Mouse (Mus musculus) hindbrain, embryonic 10.5 days (tissue): Measurements from ENCODE around the gene Prpf6. TPM values are rescaled to one million over a fixed set of nuclear protein-coding genes. Genes with fewer than 3 reads are reported as not detected.
A peak's percentile ranks its signal among the peaks of the same experiment; 100 is the strongest.

Experiments used
- DNase-seq: peaks from one replicate; pipeline ENCODE4 v3.0.0-alpha.2; 2017; ENCODE audit warnings: low spot score
- H3K27ac ChIP-seq: fragments of 300-500 bp; sonication (generic); 2 replicates; pipeline ENCODE4 v1.5.1; 2016; ENCODE audit warnings: mild to moderate bottlenecking, moderate library complexity
- H3K27me3 ChIP-seq: fragments of 300-500 bp; sonication (generic); 2 replicates; pipeline ENCODE4 v1.6.1; 2016; ENCODE audit warnings: mild to moderate bottlenecking; ENCODE audit not compliant: poor library complexity, insufficient read depth, severe bottlenecking
- H3K36me3 ChIP-seq: fragments of 300-500 bp; sonication (generic); 2 replicates; pipeline ENCODE4 v1.6.1; 2016; ENCODE audit warnings: mild to moderate bottlenecking, moderate library complexity
- H3K4me1 ChIP-seq: fragments of 300-500 bp; sonication (generic); replicated peaks from 2 replicates; pipeline ENCODE4 v1.6.1; 2016; ENCODE audit warnings: mild to moderate bottlenecking
- H3K4me3 ChIP-seq: fragments of 300-500 bp; sonication (generic); 2 replicates; pipeline ENCODE4 v1.5.1; 2016; ENCODE audit warnings: mild to moderate bottlenecking, moderate library complexity
- H3K9me3 ChIP-seq: fragments of 300-500 bp; sonication (generic); 2 replicates; pipeline ENCODE4 v1.6.1; 2016; ENCODE audit warnings: mild to moderate bottlenecking, moderate library complexity
- WGBS: fragments of 180-500 bp; shearing (Covaris S2); methylation state at CpG from one replicate; pipeline ENCODE4 v1.1.7; 2016; 5-methylcytosine and 5-hydroxymethylcytosine counted together
- polyA plus RNA-seq: library from polyadenylated mRNA; unstranded; fragments of >200 nt; fragmentation: Nextera tagmentation; extraction: Ambion mirVana; gene quantifications from 2 replicates; pipeline ENCODE4 v1.2.1, GENCODE M21; 2016

The Prpf6 gene
- polyA plus RNA-seq, 1 experiment from 2014 or later: 65.0 TPM

GRCm38 (mm10) chr2:181593042-181593421, 1.4 kb downstream of the Prpf6 start:
- H3K9me3 ChIP-seq: no peaks in the 10 kb centered on the region
- 11% methylated on average over 6 of the region's 6 CpGs for WGBS
- no peaks in the 10 kb centered on the region for H3K27me3 ChIP-seq
- peak overlapping the region; percentile 96 for H3K27ac ChIP-seq
- peaks cover 39% of the 10 kb centered on the region for H3K4me1 ChIP-seq
- no peak for DNase-seq
- peak overlapping the region; percentile 88 for H3K4me3 ChIP-seq
- peaks cover 44% of the 10 kb centered on the region for H3K36me3 ChIP-seq

DNA sequence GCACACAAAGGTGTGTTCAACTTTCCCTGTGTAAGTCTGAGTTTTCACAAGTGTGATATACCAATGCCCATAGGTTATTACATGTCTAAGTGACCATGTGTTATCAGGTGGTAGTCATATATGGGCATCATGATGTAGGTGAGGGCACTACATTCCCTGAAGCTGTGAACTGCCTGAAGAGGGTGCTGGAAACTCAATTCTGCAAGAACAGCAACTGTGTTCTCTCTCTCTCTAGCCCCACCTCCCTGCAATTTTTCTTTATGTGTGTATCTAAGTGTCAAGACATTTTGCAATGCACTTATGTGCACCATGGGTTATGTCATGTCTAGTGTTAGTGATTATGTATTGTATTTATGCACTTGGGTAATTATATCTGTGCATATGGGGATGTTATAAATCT, 2.3 kb downstream of the Prpf6 start:
- Histone ChIP-seq H3K4me1 (peaks cover 48% of the 10 kb centered on the region), H3K27me3 (no peaks in the 10 kb centered on the region), H3K9me3 (no peaks in the 10 kb centered on the region), H3K27ac (no peak overlapping the region), H3K36me3 (peaks cover 35% of the 10 kb centered on the region), H3K4me3 (no peak overlapping the region)
- no peak for DNase-seq

GRCm38 (mm10) chr2:181594946-181595696, 3.5 kb downstream of the Prpf6 start:
- peaks cover 57% of the 10 kb centered on the region for H3K4me1 ChIP-seq
- no peak for DNase-seq

DNA sequence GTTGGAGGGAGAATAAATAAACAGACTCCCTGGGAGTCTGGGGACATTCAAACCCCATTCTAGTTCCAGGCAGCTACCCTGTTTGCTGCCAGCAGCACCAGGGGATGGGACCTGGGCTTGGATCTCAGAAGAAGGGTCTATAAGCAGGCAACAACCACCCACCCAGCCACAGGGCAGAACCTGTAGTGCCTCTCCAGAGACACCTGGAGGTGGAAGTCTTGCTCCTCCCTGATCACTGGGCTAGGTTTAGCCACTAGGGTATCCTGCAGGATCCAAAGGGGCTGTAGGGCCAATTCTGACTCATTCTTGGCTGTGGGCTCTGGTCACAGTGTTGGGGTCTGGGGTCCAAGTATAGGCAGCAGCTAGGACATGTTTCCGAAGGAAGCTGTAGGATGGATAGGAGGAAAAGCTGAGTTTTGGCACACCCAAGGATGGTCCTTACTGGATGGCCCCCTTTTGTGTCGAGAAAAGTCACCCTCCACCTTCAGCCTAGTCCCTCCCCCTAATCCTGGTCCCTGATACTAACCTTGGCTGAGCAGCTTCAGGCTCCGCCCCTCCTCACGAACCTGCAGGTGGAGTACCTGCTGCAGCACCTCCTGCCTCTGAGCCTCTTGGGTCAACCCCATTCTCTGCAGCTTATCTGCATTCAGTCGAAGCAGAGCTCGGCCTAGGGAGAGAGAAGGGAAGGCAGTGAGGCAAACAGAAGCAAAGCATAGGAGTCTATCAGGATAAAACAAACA, 4.7 kb downstream of the Prpf6 start:
- H3K27ac ChIP-seq: no peak overlapping the region
- H3K4me3 ChIP-seq: no peak overlapping the region
- DNase-seq: no peak
- WGBS: 52% methylated on average over 6 of the region's 6 CpGs
- H3K36me3 ChIP-seq: peaks cover 15% of the 10 kb centered on the region
- H3K27me3 ChIP-seq: peaks cover 6% of the 10 kb centered on the region; the same call in 1 of the 2 replicates
- peaks cover 55% of the 10 kb centered on the region for H3K4me1 ChIP-seq
- no peaks in the 10 kb centered on the region for H3K9me3 ChIP-seq

More at GRCm38 (mm10) chr2:181594946-181595696, 3.5 kb downstream of the Prpf6 start:
- H3K36me3 ChIP-seq: peaks cover 23% of the 10 kb centered on the region
- no peak overlapping the region for H3K4me3 ChIP-seq
- H3K27ac ChIP-seq: no peak overlapping the region
- no peaks in the 10 kb centered on the region for H3K9me3 ChIP-seq
- WGBS: 80% methylated on average over 4 of the region's 4 CpGs
- H3K27me3 ChIP-seq: peaks cover 5% of the 10 kb centered on the region; the same call in 1 of the 2 replicates

- DNase-seq: no peak
- H3K9me3 ChIP-seq: no peaks in the 10 kb centered on the region
- WGBS: 75% methylated on average over 7 of the region's 7 CpGs
- peaks cover 6% of the 10 kb centered on the region; the same call in 1 of the 2 replicates for H3K27me3 ChIP-seq
- H3K4me1 ChIP-seq: peaks cover 54% of the 10 kb centered on the region
- H3K27ac ChIP-seq: no peak overlapping the region
- H3K36me3 ChIP-seq: peaks cover 15% of the 10 kb centered on the region
- peak overlapping the region; percentile 86; the same call in 1 of the 2 replicates for H3K4me3 ChIP-seq
Measured at GRCm38 (mm10) chr2:181597378-181598061, 5.9 kb downstream of the Prpf6 start.

DNA sequence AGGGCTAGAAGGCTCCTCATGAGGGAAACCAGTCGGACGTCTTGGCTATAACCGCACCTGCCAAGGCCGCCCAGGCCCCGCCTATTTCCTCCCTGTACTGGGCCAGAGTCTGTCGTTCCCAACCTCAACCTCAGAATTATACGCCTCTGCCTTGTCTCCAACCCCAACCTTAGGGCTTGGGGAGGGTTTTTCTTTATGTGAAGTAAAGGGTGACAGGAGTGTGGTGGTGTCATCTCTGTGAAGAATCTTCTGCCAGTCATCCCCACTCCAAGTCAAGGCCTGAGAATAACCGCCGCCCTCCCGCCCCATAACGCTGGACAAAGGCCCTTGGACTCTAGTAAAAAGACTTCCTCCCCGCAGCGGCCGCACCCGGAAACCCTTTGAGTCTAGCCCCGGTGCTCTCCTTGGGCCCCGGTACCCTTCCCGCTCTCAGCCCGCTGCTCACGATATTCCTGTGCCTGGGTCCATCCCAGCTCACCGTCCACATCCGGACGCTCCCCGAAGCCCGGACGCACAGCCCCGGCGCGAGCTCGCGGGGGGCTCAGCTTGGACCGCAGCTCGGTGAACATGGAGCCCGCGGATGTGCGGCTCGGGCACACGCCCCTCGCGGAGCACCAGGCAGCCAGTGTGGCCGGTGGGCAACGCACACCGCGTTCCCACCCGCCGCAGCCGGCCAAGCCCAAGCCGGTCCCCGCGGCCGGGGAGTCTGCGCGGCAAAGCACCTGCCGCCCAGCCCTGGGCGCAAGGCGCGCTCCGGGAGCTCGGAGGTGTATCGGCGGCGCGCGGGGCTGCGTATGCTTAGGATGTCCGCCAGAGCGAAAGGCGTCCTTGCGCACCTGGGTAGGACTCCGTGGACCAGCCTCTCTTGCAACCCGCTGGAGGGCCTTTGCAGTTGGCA, 7.0 kb downstream of the Prpf6 start, which contains the start of gene Samd10:
Gene Samd10 (minus strand): TSS at position 759 of the 898 bp plus-strand sequence.
- peak; percentile 70 for DNase-seq
- Histone ChIP-seq H3K4me3 (peak within 1 kb of the TSS; percentile 92), H3K27me3 (peaks cover 6% of the 10 kb centered on the region; the same call in 1 of the 2 replicates), H3K27ac (peak within 1 kb of the TSS; percentile 95), H3K9me3 (no peaks in the 10 kb centered on the region), H3K36me3 (peaks cover 15% of the 10 kb centered on the region), H3K4me1 (peaks cover 48% of the 10 kb centered on the region)
- 2% methylated on average over 71 of the region's 71 CpGs for WGBS

DNA sequence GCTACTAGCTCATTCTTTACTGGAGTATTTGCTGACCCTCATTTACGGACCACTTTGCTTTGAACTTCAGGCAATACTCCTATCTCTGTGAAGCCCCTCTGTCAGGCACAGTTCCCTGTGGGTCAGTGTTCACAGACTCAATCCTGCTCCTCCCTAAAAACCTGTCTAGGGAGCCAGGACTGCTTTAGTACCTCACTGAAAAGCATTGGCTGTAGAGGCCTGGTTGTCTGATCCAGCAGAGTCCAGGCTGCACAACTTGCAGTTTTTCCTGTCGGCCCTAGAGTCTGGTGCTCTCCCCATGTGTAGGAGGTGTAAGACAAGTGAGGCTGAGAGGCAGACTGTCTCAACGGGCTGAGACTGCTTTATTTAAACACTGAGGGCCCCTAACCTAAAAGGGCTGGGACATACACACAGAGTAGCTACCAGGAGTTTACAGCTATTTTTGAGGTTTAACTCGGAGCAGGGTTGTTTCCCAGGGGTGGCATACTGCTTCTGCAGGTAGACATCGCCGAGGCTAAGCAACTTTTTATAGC, 8.6 kb downstream of the Prpf6 start:
- WGBS: 67% methylated on average over 6 of the region's 6 CpGs
- Histone ChIP-seq H3K36me3 (peaks cover 14% of the 10 kb centered on the region), H3K27ac (peak overlapping the region; percentile 89), H3K4me3 (peak overlapping the region; percentile 92), H3K4me1 (peaks cover 48% of the 10 kb centered on the region), H3K9me3 (no peaks in the 10 kb centered on the region), H3K27me3 (peaks cover 6% of the 10 kb centered on the region; the same call in 1 of the 2 replicates)
- no peak for DNase-seq

GRCm38 (mm10) chr2:181600828-181601750, 9.4 kb downstream of the Prpf6 start:
- no peaks in the 10 kb centered on the region for H3K9me3 ChIP-seq
- H3K27ac ChIP-seq: peak overlapping the region; percentile 89
- H3K4me3 ChIP-seq: peak overlapping the region; percentile 92
- peaks cover 48% of the 10 kb centered on the region for H3K4me1 ChIP-seq
- WGBS: 2% methylated on average over 57 of the region's 57 CpGs
- peaks cover 10% of the 10 kb centered on the region for H3K36me3 ChIP-seq
- DNase-seq: peak; percentile 97
- peaks cover 6% of the 10 kb centered on the region; the same call in 1 of the 2 replicates for H3K27me3 ChIP-seq

DNA sequence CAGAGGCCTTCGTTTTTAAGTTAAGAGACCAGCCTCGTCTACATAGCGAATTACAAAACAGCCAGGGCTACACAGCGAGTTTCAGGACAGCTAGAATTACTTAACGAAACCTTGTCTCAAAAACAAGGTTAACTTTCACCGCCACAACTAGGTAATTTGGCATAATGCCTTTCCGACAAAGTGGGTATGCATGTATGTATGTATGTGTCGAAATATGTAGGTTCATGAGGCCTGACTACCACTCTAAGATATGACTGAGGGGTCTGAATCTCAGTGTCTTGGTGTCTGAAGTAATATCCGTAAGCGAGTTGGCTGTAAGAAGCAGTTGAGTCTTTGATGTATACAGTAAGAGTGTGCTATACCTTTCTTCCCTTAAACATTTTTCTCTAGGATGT, 10.1 kb downstream of the Prpf6 start:
- no peaks in the 10 kb centered on the region for H3K9me3 ChIP-seq
- WGBS: 33% methylated on average over 10 of the region's 10 CpGs
- H3K4me3 ChIP-seq: peak overlapping the region; percentile 92
- DNase-seq: no peak
- peaks cover 4% of the 10 kb centered on the region; the same call in 1 of the 2 replicates for H3K36me3 ChIP-seq
- peaks cover 6% of the 10 kb centered on the region; the same call in 1 of the 2 replicates for H3K27me3 ChIP-seq
- peaks cover 48% of the 10 kb centered on the region for H3K4me1 ChIP-seq
- peak overlapping the region; percentile 89 for H3K27ac ChIP-seq

DNA sequence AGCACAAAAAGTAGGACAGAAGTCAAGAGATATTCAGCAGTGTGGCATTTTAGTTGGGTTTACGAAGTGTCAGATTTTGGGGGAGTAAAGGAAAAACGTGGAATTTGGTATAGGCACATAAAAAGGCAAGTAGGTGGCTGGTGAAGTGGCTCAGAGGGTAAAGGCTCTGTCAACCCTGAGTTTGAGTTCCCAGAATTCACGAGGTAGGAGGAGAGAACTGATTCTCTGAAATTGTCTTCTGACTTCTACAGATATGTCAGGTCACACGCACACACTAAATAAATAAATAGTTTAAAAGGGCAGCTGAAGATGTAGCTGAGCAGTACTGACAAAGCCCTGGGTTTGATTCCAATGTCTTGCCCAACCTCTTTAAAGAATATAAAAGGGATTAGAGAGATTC, 10.7 kb downstream of the Prpf6 start:
- peak overlapping the region; percentile 92 for H3K4me3 ChIP-seq
- H3K4me1 ChIP-seq: peaks cover 44% of the 10 kb centered on the region
- DNase-seq: no peak
- 77% methylated on average over 4 of the region's 4 CpGs for WGBS
- H3K36me3 ChIP-seq: peaks cover 5% of the 10 kb centered on the region
- H3K27me3 ChIP-seq: peaks cover 6% of the 10 kb centered on the region; the same call in 1 of the 2 replicates
- no peaks in the 10 kb centered on the region for H3K9me3 ChIP-seq
- no peak overlapping the region for H3K27ac ChIP-seq
